Comparison of ENCODE assay signal across 13 mouse cellular contexts in the genomic region with DNA sequence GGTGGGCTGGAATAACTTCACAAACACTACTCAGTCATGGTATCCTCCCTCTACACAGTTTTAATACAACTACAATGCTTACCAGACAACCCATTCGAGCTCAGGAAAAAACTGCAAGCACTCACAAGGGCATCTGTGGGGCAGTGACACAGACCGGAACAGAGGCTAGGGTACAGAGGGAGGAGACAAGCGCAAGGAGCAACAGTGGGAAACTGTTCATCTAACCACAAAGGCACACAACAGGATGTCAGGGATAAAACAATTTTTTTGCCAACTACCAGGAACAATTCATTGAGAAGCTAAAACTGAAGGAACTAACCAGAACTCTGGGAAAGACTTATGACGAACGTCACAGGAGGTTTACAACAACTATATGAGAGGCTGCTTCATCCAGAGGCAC. TPM values are rescaled to one million over a fixed set of nuclear protein-coding genes. Genes with fewer than 3 reads are reported as not detected.
DNase-seq lines count a peak whose midpoint lies in the region; ATAC-seq and TF ChIP-seq lines count a peak whose summit lies in the region.
"Had no signal": no experiment of that assay in that cellular context is flagged by ENCODE, and none has a peak within 500 bp of the region (broad histone marks: within the 10 kb centered on the region; RNA-seq: fewer than 3 reads in every experiment).

No protein-coding gene starts in this region.

- no peaks in the 10 kb centered on the region for H3K9me3 ChIP-seq in heart, embryonic 10.5 days
- H3K9me3 ChIP-seq in intestine, embryonic 15.5 days: no peaks in the 10 kb centered on the region
- no peaks in the 10 kb centered on the region for H3K9me3 ChIP-seq in forebrain, embryonic 16.5 days (ENCODE audit: control insufficient read depth, low read length)
- H3K9me3 ChIP-seq: forebrain, embryonic 10.5 days; lung, embryonic 15.5 days had no signal

- no peak overlapping the region for H3K4me3 ChIP-seq in heart, embryonic 10.5 days
- H3K4me3 ChIP-seq in left cerebral cortex, adult 2 months: peak overlapping the region; percentile 30
- no peak overlapping the region for H3K4me3 ChIP-seq in intestine, embryonic 15.5 days (replicated peaks)
- no peak overlapping the region for H3K4me3 ChIP-seq in forebrain, embryonic 16.5 days (replicated peaks; ENCODE audit: low read length)
- H3K4me3 ChIP-seq: forebrain, embryonic 10.5 days; lung, embryonic 15.5 days had no signal

- H3K4me2 ChIP-seq in intestine, embryonic 15.5 days (replicated peaks): no peak overlapping the region
- H3K4me2 ChIP-seq in forebrain, embryonic 16.5 days (ENCODE audit: low read length): no peak overlapping the region
- H3K4me2 ChIP-seq: lung, embryonic 15.5 days had no signal

- no peak for ATAC-seq in intestine, embryonic 15.5 days
- ATAC-seq in forebrain, embryonic 16.5 days: no peak

- H3K27me3 ChIP-seq in heart, embryonic 10.5 days (ENCODE audit: insufficient read depth, poor library complexity, severe bottlenecking): no peaks in the 10 kb centered on the region
- H3K27me3 ChIP-seq in intestine, embryonic 15.5 days (replicated peaks): no peaks in the 10 kb centered on the region
- no peaks in the 10 kb centered on the region for H3K27me3 ChIP-seq in forebrain, embryonic 16.5 days (replicated peaks; ENCODE audit: control insufficient read depth, insufficient read depth, low read length)
- H3K27me3 ChIP-seq: lung, embryonic 15.5 days had no signal

- no peak for TF ChIP-seq CTCF in left cerebral cortex, adult 2 months (IDR thresholded peaks at IDR 0.05)

- H3K9ac ChIP-seq in intestine, embryonic 15.5 days: no peak overlapping the region
- no peak overlapping the region for H3K9ac ChIP-seq in forebrain, embryonic 16.5 days (replicated peaks; ENCODE audit: low read depth, low read length)
- H3K9ac ChIP-seq: lung, embryonic 15.5 days had no signal

- 68% methylated on average over 5 of the region's 5 CpGs for WGBS in heart, embryonic 10.5 days
- 80% methylated on average over 5 of the region's 5 CpGs for WGBS in intestine, embryonic 15.5 days
- WGBS in forebrain, embryonic 16.5 days: 72% methylated on average over 5 of the region's 5 CpGs

- DNase-seq in heart, adult 11 months: peak; percentile 85
- DNase-seq in heart, embryonic 10.5 days (ENCODE audit: low spot score): no peak
- DNase-seq in left cerebral cortex, adult 2 months (ENCODE audit: extremely low spot score in 1 of 2, low spot score in 2 of 2): no peak
- DNase-seq in left cerebral cortex, postnatal 36 days (ENCODE audit: low spot score in 2 of 2): no peak
- DNase-seq in kidney, adult 9 months: peak; percentile 60
- peak; percentile 70 for DNase-seq in lung, postnatal 36 days
- DNase-seq: cerebellum, postnatal 14 days had no signal

- no peaks in the 10 kb centered on the region for H3K36me3 ChIP-seq in heart, embryonic 10.5 days
- H3K36me3 ChIP-seq in intestine, embryonic 15.5 days: no peaks in the 10 kb centered on the region
- no peaks in the 10 kb centered on the region for H3K36me3 ChIP-seq in forebrain, embryonic 16.5 days (ENCODE audit: control insufficient read depth, insufficient read depth)
- H3K36me3 ChIP-seq: lung, embryonic 15.5 days had no signal

- intact Hi-C loops in left cerebral cortex, adult 2 months (cut with DNase I): no loop called here
- intact Hi-C loops in left cerebral cortex, postnatal 36 days (cut with DNase I): no loop called here

- peaks cover 14% of the 10 kb centered on the region for H3K4me1 ChIP-seq in heart, embryonic 10.5 days
- no peaks in the 10 kb centered on the region for H3K4me1 ChIP-seq in intestine, embryonic 15.5 days (replicated peaks)
- H3K4me1 ChIP-seq in forebrain, embryonic 16.5 days (replicated peaks; ENCODE audit: control insufficient read depth, insufficient read depth, low read length): peaks cover 19% of the 10 kb centered on the region

- H3K27ac ChIP-seq in heart, embryonic 10.5 days: no peak overlapping the region
- peak overlapping the region; percentile 83 for H3K27ac ChIP-seq in left cerebral cortex, adult 2 months
- no peak overlapping the region for H3K27ac ChIP-seq in intestine, embryonic 15.5 days
- no peak overlapping the region for H3K27ac ChIP-seq in forebrain, embryonic 16.5 days (ENCODE audit: low read length)
- H3K27ac ChIP-seq: forebrain, embryonic 10.5 days; lung, embryonic 15.5 days; stomach, postnatal 0 days had no signal

RNA-seq across cellular contexts. Expression of gene Usp54, which starts 22.7 kb away (rescaled TPM):
- polyA plus RNA-seq in heart, embryonic 10.5 days (2016; fragmentation: Nextera tagmentation; extraction: Ambion mirVana): 7.3 and 7.5 TPM in 2 replicates
- 10 to 100 TPM; 42.2 to 48.8 TPM for total RNA-seq in left cerebral cortex, adult 2 months (2021)
- total RNA-seq in left cerebral cortex, postnatal 36 days (2021): 10 to 100 TPM; 48.3 to 53.7 TPM
- 3.8 and 4.4 TPM in 2 replicates for polyA plus RNA-seq in intestine, embryonic 15.5 days (2015; fragmentation: Nextera tagmentation; extraction: Ambion mirVana)
- 10.4 and 11.1 TPM in 2 replicates for polyA plus RNA-seq in forebrain, embryonic 16.5 days (2015; fragmentation: Nextera tagmentation; extraction: Ambion mirVana)

RNA-seq across cellular contexts. Expression of gene Myoz1, which starts 38.1 kb away (rescaled TPM):
- polyA plus RNA-seq in heart, embryonic 10.5 days (2016; fragmentation: Nextera tagmentation; extraction: Ambion mirVana): 22.8 and 30.3 TPM in 2 replicates
- not detected for total RNA-seq in left cerebral cortex, adult 2 months (2021)
- total RNA-seq in left cerebral cortex, postnatal 36 days (2021): not detected
- 0.13 and 0.57 TPM in 2 replicates for polyA plus RNA-seq in intestine, embryonic 15.5 days (2015; fragmentation: Nextera tagmentation; extraction: Ambion mirVana)
- polyA plus RNA-seq in forebrain, embryonic 16.5 days (2015; fragmentation: Nextera tagmentation; extraction: Ambion mirVana): 0.31 TPM in 1 of 2 replicates, not detected in the other
- total RNA-seq: layer of hippocampus, adult 18-20 months had no signal

RNA-seq across cellular contexts. Expression of gene Synpo2l, which starts 49.9 kb away (rescaled TPM):
- 87.0 and 172 TPM in 2 replicates for polyA plus RNA-seq in heart, embryonic 10.5 days (2016; fragmentation: Nextera tagmentation; extraction: Ambion mirVana)
- under 1 TPM; 0.21 to 0.23 TPM for total RNA-seq in left cerebral cortex, adult 2 months (2021)
- total RNA-seq in left cerebral cortex, postnatal 36 days (2021): under 1 TPM; 0.27 to 0.34 TPM
- polyA plus RNA-seq in intestine, embryonic 15.5 days (2015; fragmentation: Nextera tagmentation; extraction: Ambion mirVana): 0.13 and 0.52 TPM in 2 replicates
- polyA plus RNA-seq in forebrain, embryonic 16.5 days (2015; fragmentation: Nextera tagmentation; extraction: Ambion mirVana): 0.12 and 0.14 TPM in 2 replicates

RNA-seq across cellular contexts. Expression of gene Sec24c, which starts 55.9 kb away (rescaled TPM):
- 101 and 113 TPM in 2 replicates for polyA plus RNA-seq in heart, embryonic 10.5 days (2016; fragmentation: Nextera tagmentation; extraction: Ambion mirVana)
- total RNA-seq in left cerebral cortex, adult 2 months (2021): 100 to 1,000 TPM; 113 to 115 TPM
- 100 to 1,000 TPM in 1 of 2 experiments, 10 to 100 TPM in 1; 94.0 to 126 TPM for total RNA-seq in left cerebral cortex, postnatal 36 days (2021)
- polyA plus RNA-seq in intestine, embryonic 15.5 days (2015; fragmentation: Nextera tagmentation; extraction: Ambion mirVana): 82.8 and 96.2 TPM in 2 replicates
- polyA plus RNA-seq in forebrain, embryonic 16.5 days (2015; fragmentation: Nextera tagmentation; extraction: Ambion mirVana): 96.8 and 101 TPM in 2 replicates

Comparison
In these comparisons a context has a peak if more than half of its experiments do, and no peak if none do; other contexts are left out.
1. DNase-seq: peak in heart, adult 11 months (single experiment), kidney, adult 9 months (single experiment) and lung, postnatal 36 days (single experiment); none in heart, embryonic 10.5 days (single experiment), left cerebral cortex, adult 2 months (0 of 2) and left cerebral cortex, postnatal 36 days (0 of 2).
2. RNA of gene Myoz1, which starts 38.1 kb away (polyA plus RNA-seq): 22.8 to 30.3 TPM in heart, embryonic 10.5 days; 0.13 to 0.57 TPM in intestine, embryonic 15.5 days and 0.31 TPM in forebrain, embryonic 16.5 days; every median in the first group is over 10 times any median in the second.
3. RNA of gene Synpo2l, which starts 49.9 kb away (polyA plus RNA-seq): 87.0 to 172 TPM in heart, embryonic 10.5 days; 0.13 to 0.52 TPM in intestine, embryonic 15.5 days and 0.12 to 0.14 TPM in forebrain, embryonic 16.5 days; every median in the first group is over 10 times any median in the second.